Mouse (Mus musculus) lung, postnatal 10 days (tissue): ENCODE data around the gene Tcf19.
A peak's percentile ranks its signal among the peaks of the same experiment; 100 is the strongest.
"Not testable (repeated sequence)": the region's sequence is repeated elsewhere in the genome, so short reads cannot be mapped to it uniquely, and the experiment has no call there.

Experiments
- DNase-seq: peaks from one replicate; pipeline ENCODE4 v3.0.0; 2021

The Tcf19 gene

DNA sequence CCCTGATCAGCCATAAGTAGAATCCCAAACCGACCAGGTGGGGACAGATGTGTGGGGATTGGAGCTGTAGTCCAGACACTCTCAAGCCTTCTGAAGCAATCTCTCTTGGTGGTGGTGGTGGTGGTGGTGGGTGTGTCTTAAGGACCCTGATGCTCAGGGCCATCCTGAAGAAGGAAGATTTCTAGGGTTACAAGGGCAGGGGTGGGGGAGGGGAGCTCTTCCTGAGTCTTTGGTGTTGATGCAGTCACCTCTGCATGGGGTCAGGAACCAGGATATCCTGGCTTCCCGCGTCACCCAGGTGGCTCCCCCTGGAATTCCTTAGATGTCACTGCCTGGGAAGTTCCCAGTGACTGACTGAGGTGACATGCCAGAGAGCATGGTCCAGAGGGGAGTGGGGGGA lies 15.7 kb upstream of the Tcf19 start:
- no peak for DNase-seq

- DNase-seq = no peak
These were observed 10.0 kb upstream of the Tcf19 start for GRCm38 (mm10) chr17:35526644-35527043.

DNA sequence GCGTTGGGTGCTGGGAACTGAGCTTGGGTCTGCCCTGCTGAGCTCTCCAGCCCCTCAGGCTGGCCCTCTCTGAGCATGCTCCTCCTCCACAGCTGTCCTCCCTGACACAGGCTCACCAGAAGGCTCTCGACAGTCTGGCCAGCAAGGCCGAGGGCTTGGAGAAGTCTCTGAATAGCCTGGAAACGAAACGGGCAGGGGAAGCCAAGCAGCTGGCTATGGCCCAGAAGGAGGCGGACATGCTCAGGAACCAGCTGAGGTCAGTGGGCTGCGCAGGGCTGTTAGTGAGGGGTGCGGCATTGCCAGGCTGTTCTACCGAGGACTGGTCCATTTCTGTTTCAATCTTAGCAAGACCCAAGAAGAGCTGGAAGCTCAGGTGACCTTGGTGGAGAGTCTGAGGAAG lies 7.7 kb upstream of the Tcf19 start:
- peak; percentile 49 for DNase-seq

DNA sequence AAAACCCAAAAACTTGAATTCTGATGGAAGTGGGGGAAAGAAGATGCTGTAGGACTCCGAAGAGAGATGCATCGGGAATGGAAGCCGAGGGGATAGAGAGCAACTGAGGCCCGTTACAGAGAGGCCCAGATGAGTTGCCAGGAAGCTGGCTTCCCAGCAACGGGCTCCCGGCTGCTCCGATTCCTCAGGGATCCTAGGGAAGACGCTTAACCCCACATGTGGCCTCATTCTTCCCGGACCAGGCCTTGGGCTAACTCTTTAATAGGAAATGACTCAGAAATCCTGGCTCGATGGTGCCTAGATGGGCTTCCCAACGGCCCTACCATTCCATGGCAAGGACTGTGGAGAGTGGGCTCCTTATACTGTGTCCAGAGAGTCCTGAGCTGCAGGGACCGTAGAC lies 902 bp upstream of the Tcf19 start:
- no peak for DNase-seq

- DNase-seq = peak; percentile 59
These were observed 548 bp downstream of the Tcf19 start for GRCm38 (mm10) chr17:35515911-35516640.

DNA sequence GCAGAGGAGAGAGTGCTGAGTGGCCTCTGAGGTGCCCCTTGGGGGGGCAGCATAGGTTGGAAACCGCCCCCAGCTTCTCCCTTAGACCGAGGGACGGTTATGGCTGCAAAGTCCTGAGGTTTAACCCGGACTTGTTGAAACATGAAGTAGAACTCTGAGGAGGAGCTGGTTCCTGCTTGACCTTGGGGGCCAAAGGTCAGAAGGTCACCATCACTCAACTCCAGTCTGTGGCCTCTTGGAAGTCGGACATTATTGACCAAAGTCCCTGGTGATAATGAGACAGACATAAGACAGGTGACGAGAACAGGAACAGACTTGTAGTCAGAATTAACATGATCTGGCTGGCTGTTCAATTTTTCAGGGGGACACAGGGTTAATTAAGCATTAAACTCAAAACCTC lies 1.9 kb downstream of the Tcf19 start:
- no peak for DNase-seq

GRCm38 (mm10) chr17:35513886-35514285 lies 2.7 kb downstream of the Tcf19 start:
- peak; percentile 85 for DNase-seq

DNA sequence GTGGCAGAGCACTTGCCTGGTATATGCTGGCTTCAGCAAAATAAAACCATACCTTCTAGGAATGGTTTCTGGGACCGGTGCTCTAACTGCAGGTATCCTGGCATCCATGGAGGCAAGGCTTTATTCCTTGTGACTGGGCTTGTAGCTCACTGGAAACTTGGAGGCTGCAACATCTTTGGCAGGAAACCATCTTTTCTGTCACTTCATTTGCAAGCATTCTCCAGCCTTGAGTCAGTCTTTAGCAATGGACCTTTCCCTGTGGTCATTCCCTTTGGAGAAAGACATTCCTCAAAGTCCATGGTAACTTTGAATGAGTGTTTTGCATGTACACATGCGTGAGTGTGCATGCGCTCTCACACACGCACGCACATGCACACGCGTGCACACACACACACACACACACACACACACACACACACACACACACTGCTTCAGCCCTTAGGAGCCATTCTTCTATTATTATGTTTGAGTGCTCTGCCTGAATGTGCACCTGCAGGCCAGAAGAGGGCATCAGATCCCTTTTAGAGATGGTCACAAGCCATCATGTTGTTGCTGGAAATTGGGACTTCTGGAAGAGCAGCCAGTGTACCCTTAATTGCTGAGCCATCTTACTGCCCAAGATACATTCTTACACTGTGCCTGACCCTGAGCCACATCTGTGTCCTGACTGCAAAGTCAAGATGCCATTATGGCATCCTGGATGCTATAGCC lies 3.6 kb downstream of the Tcf19 start:
- DNase-seq = no peak

- DNase-seq = peak; percentile 68
These were observed 7.3 kb downstream of the Tcf19 start for GRCm38 (mm10) chr17:35509284-35509683.

DNA sequence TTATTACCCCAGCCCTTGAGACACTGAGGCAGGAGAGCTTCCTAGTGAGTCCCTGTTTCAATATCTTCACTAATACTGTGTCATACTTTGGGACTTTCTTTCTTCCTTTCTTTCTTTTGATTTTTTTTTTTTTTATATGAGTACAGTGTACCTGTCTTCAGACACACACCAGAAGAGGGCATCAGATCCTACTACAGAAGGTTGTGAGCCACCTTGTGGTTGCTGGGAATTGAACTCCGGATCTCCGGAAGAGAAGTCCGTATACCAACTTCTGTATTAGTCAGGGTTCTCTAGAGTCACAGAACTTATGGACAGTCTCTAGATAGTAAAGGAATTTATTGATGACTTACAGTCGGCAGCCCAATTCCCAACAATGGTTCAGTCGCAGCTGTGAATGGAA lies 8.3 kb downstream of the Tcf19 start:
- DNase-seq = not testable (repeated sequence)

- no peak for DNase-seq
These were observed 8.9 kb downstream of the Tcf19 start for GRCm38 (mm10) chr17:35507556-35508260.

DNA sequence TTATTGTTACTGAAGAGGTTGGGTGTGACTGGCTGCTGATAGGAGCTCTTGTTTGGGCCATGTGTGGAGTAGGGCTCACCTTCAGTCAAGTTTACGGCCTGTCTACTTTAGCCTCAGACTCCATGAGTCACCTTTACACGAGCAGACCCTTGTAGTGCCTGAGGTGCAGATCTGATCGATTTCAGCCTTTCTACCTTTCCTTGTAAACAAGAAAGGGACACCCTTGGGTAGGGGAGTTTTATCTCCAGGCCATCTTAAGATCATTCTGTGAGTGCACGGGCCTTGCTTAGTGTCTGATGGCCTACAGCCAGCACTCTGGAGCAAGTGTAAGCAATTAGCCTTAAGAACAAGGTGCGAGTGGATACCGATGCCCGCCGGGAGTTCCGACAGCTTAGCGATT lies 9.7 kb downstream of the Tcf19 start:
- no peak for DNase-seq

- DNase-seq = no peak
These were observed 10.8 kb downstream of the Tcf19 start, which contains the start of gene Pou5f1 for GRCm38 (mm10) chr17:35505776-35506175. TSS of gene Pou5f1 (plus strand) at chr17:35506018.

DNA sequence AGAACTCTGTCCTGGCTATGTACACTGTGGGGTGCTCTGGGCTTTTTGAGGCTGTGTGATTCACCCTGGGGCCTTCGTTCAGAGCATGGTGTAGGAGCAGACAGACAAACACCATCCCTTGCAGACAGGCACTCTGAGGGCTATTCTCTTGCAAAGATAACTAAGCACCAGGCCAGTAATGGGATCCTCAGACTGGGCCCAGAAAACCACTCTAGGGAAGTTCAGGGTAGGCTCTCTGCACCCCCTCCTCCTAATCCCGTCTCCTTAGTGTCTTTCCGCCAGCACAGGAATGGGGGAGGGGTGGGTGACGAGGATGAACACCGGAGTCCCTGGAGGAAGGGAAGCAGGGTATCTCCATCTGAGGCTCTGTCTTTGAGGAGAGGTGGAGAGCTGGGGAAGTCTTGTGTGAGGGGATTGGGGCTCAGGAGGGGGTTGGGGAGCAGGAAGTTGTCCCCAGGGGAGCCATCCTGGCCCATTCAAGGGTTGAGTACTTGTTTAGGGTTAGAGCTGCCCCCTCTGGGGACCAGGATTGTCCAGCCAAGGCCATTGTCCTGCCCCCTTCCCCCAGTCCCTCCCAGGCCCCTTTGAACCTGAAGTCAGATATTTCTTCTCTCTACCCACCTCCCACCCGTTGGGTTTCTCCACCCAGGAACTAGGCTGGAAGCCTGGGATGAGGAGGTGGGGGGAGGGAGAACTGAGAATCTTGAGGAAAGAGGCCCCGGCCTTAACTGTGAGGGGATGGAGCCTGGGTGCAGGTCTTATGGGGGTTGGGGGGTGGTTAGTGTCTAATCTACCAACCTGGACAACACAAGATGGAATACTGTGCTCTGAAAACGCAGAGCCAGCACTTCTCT lies 11.8 kb downstream of the Tcf19 start:
- DNase-seq = no peak

- no peak for DNase-seq
These were observed 12.8 kb downstream of the Tcf19 start for GRCm38 (mm10) chr17:35503849-35504248.

DNA sequence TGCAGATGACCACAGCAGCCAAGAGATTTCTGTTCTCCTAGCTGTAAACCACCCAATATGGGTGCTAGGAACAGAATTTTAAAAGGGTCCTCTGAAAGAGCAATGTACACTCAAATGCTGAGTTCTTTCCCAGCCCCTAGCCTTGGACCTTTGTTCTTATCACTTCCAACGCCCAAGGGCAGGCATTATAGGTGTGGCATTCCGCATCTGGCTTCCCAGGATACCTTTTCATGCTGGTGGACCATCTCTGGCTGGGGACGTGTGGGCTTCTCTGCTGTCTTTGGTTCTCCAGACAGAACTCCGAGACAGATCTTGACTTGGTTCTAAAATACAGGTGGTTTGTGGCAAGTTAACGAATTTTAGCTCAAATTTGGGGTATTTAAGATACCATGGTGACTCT lies 13.9 kb downstream of the Tcf19 start:
- DNase-seq = no peak

GRCm38 (mm10) chr17:35502226-35502625 lies 14.4 kb downstream of the Tcf19 start:
- no peak for DNase-seq

DNA sequence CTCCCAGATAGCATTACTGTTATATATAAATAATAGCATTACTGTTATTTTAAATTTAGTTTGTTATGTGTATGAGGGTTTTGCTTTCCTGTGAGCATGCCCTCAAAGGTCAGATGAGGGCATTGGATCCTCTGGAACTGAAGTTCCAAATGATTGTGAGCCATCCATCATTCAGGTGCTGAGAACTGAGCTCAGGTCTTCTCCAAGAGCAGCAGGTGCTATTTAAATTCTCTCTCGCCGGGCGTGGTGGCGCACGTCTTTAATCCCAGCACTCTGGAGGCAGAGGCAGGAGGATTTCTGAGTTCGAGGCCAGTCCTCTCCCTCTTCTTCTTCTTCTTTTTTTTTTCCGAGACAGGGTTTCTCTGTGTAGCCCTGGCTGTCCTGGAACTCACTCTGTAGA lies 19.5 kb downstream of the Tcf19 start:
- no peak for DNase-seq

- no peak for DNase-seq
These were observed 26.3 kb downstream of the Tcf19 start for GRCm38 (mm10) chr17:35490320-35490719.

GRCm38 (mm10) chr17:35488041-35488440 lies 28.6 kb downstream of the Tcf19 start:
- no peak for DNase-seq

GRCm38 (mm10) chr17:35486726-35487125 lies 29.9 kb downstream of the Tcf19 start:
- no peak for DNase-seq

GRCm38 (mm10) chr17:35485702-35486101 lies 30.9 kb downstream of the Tcf19 start:
- DNase-seq = no peak

GRCm38 (mm10) chr17:35484066-35484465 lies 32.6 kb downstream of the Tcf19 start:
- peak; percentile 61 for DNase-seq
